Mouse (Mus musculus) urinary bladder, postnatal 0 days (tissue): Measurements from ENCODE around the gene Ralgapa1. TPM values are rescaled to one million over a fixed set of nuclear protein-coding genes. Genes with fewer than 3 reads are reported as not detected.

Experiments used
- microRNA-seq: library from miRNA; unstranded; fragments of <30 nt; microRNA quantifications from one replicate; pipeline ENCODE4, GENCODE M21; 2016
- polyA plus RNA-seq: library from polyadenylated mRNA; unstranded; fragments of >200 nt; fragmentation: Nextera tagmentation; extraction: Ambion mirVana; gene quantifications from 2 replicates; pipeline ENCODE4 v1.2.1, GENCODE M21; 2015

Ralgapa1 gene
- 8.6 and 9.9 TPM in 2 replicates for polyA plus RNA-seq

GRCm38 (mm10) chr12:55820661-55821314 is at the start of gene Ralgapa1:
TSS of gene Ralgapa1 (minus strand) at chr12:55821167.

DNA sequence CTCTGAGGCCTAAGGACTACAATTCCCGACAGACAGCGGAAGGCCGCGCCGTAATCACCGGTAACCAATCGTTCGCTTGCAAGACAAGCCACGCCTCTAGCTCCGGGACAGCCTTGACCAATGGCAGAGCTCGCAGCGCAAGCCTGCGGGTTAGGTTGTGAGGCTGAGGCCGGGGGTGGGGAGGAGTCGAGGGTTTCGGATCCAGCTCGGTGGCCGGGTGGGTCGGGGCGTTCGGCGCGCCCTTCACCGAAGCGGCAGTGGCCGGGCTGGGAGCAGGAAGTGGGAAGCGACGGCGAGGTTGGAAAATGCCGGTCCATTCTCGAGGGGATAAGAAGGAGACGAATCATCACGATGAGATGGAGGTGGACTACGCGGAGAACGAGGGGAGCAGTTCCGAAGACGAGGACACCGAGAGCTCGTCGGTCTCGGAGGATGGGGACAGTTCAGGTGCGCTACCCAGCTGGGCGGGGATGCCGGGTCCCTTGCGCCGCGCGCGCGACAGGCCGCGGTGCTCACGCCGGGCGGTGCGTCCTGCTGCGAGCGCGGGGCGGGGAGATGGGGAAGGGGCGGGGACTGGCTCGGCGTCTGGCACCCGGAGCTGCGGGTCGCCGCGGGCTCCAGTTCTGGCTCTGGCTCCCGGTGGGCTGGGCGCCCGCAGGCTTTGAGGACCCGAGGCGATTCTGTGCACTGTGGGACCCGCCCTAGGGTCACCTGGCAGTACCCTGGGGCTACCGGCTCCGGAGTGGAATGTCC is 15.4 kb upstream of the Ralgapa1 start, which contains the start of gene Brms1l:
Gene Brms1l (plus strand): TSS at position 126 of the 753 bp plus-strand sequence.

DNA sequence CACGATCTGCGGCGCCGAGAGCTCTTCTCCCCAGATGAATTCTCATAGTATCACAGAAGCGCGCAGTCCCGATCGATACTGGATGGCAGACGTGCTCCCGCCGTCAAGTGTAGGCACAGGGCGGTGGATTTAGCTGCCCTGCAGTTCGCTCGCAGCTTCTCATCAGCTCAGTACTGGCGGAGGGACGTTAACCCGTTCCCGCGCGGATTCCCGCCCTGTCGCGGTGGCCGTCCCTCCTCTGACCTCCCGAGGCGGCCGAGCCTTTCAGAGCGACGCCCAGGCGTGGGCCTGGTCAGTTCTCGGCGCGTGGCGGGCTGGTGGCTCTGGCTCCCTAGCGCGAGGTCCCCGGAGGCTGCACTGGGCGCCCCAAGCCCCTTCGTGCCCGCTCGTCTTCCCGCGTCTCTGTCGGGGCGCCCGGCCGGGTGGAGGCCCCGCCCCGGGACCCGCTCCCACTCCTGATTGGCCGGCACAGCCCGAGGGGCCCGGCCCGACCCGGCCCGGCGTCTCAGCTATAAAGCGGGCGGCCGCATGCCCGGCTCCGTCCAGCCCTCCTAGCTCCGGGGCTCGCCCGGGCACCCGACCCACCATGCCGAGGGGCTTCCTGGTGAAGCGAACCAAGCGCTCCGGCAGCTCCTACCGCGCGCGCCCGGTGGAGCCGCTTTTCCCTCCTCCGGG is 221.9 kb downstream of the Ralgapa1 start, which contains the start of gene Insm2:
Gene Insm2 (plus strand): TSS at position 541 of the 675 bp plus-strand sequence.

DNA sequence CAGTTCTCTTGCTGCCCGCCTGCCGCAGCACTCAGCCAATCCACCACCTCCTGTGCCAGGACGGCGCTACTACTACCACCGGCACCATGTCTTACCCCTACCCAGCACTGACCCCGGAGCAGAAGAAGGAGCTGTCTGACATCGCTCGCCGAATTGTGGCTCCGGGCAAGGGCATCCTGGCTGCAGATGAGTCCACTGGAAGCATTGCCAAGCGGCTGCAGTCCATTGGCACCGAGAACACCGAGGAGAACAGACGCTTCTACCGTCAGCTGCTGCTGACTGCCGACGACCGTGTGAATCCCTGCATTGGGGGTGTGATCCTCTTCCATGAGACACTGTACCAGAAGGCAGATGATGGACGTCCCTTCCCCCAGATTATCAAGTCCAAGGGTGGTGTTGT is 255.8 kb downstream of the Ralgapa1 start, which contains the start of gene Aldoart2:
Gene Aldoart2 (plus strand): TSS at position 34 of the 400 bp plus-strand sequence.

Small RNAs within 50 kb of the gene (microRNA-seq; reads per million reads assigned to microRNA genes)
- not detected for gene Gm23394

Other genes with a start within 250 kb of the Ralgapa1 start
- 0.07 TPM in 1 of 2 replicates, not detected in the other for gene Insm2, start 221.7 kb downstream of the Ralgapa1 start, polyA plus RNA-seq
- gene Brms1l, start 15.2 kb upstream of the Ralgapa1 start, polyA plus RNA-seq, result 19.2 and 21.1 TPM in 2 replicates